8 mouse cellular contexts compared by ENCODE assay signal in the genomic region with DNA sequence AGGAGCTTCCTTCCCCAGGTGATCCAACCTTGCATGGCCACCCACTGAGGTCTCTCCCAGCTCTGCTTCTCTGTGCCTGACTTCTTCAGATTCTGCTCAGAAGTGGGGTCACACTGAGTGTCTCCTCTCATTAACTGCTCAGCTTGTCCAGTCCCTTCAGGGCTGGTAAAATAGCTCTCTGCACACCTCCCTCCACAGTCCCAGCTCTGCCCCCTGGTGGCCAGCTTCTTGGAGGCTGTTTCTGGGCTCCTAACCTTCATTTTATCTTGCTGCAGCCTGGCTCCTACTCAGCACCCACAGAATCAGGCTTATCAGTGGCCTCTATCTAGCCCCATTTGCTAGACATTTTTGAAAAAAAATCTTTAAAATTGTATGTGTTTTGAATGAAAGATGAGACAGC. TPM values are rescaled to one million over a fixed set of nuclear protein-coding genes. Genes with fewer than 3 reads are reported as not detected.
DNase-seq lines count a peak whose midpoint lies in the region; ATAC-seq and TF ChIP-seq lines count a peak whose summit lies in the region.

No protein-coding gene starts in this region.

- H3K9me3 ChIP-seq in midbrain, embryonic 11.5 days (ENCODE audit: control insufficient read depth, low read length), result no peaks in the 10 kb centered on the region
- H3K9me3 ChIP-seq in midbrain, embryonic 15.5 days, result no peaks in the 10 kb centered on the region
- H3K9me3 ChIP-seq in forebrain, embryonic 11.5 days (ENCODE audit: control insufficient read depth, low read length), result no peaks in the 10 kb centered on the region
- no peaks in the 10 kb centered on the region for H3K9me3 ChIP-seq in intestine, embryonic 16.5 days (ENCODE audit: control insufficient read depth, low read length)

- H3K4me3 ChIP-seq in midbrain, embryonic 11.5 days (ENCODE audit: low read depth, low read length), result no peak overlapping the region
- H3K4me3 ChIP-seq in midbrain, embryonic 15.5 days, result no peak overlapping the region
- H3K4me3 ChIP-seq in bone marrow macrophage, adult 2 months (ENCODE audit: insufficient read depth, low read length), result no peak overlapping the region
- no peak overlapping the region for H3K4me3 ChIP-seq in forebrain, embryonic 11.5 days (ENCODE audit: low read depth, low read length)
- no peak overlapping the region for H3K4me3 ChIP-seq in intestine, embryonic 16.5 days (ENCODE audit: low read length)
- H3K4me3 ChIP-seq in olfactory bulb, adult 2 months (ENCODE audit: insufficient read depth, low read depth, low read length), result no peak overlapping the region

- H3K4me2 ChIP-seq in midbrain, embryonic 11.5 days, result no peak overlapping the region
- no peak overlapping the region for H3K4me2 ChIP-seq in midbrain, embryonic 15.5 days
- H3K4me2 ChIP-seq in forebrain, embryonic 11.5 days (ENCODE audit: low read depth, low read length, severe bottlenecking), result no peak overlapping the region
- no peak overlapping the region for H3K4me2 ChIP-seq in intestine, embryonic 16.5 days (ENCODE audit: low read depth, low read length)

- intact Hi-C loops in left cerebral cortex, postnatal 4 days (cut with DNase I), result no loop called here

- H3K4me1 ChIP-seq in midbrain, embryonic 11.5 days (ENCODE audit: control insufficient read depth, insufficient read depth, low read length), result no peaks in the 10 kb centered on the region
- H3K4me1 ChIP-seq in midbrain, embryonic 15.5 days, result 0 out of 2 replicates have a peak, but pooled peaks cover under 1% of the 10 kb centered on the region
- H3K4me1 ChIP-seq in bone marrow macrophage, adult 2 months (ENCODE audit: control insufficient read depth, insufficient read depth, low read length), result no peaks in the 10 kb centered on the region
- no peaks in the 10 kb centered on the region for H3K4me1 ChIP-seq in forebrain, embryonic 11.5 days (replicated peaks; ENCODE audit: control insufficient read depth, insufficient read depth, low read length)
- no peaks in the 10 kb centered on the region for H3K4me1 ChIP-seq in intestine, embryonic 16.5 days (ENCODE audit: control insufficient read depth, insufficient read depth, low read length)
- peaks cover 2% of the 10 kb centered on the region; the same call in 1 of the 2 replicates for H3K4me1 ChIP-seq in olfactory bulb, adult 2 months (ENCODE audit: control insufficient read depth, insufficient read depth, low read length)

- no peak for TF ChIP-seq POLR2A in bone marrow macrophage, adult 2 months (IDR thresholded peaks at IDR 0.05; ENCODE audit: borderline replicate concordance, low read depth, low read length)
- no peak for TF ChIP-seq POLR2A in olfactory bulb, adult 2 months (IDR thresholded peaks at IDR 0.05; ENCODE audit: insufficient read depth, low read depth, low read length)

- no peaks in the 10 kb centered on the region for H3K36me3 ChIP-seq in midbrain, embryonic 11.5 days (ENCODE audit: control insufficient read depth, insufficient read depth, low read length)
- H3K36me3 ChIP-seq in midbrain, embryonic 15.5 days (replicated peaks), result no peaks in the 10 kb centered on the region
- H3K36me3 ChIP-seq in forebrain, embryonic 11.5 days (ENCODE audit: control insufficient read depth, insufficient read depth, low read length), result no peaks in the 10 kb centered on the region
- no peaks in the 10 kb centered on the region for H3K36me3 ChIP-seq in intestine, embryonic 16.5 days (ENCODE audit: control insufficient read depth, insufficient read depth, low read length)

- H3K9ac ChIP-seq in midbrain, embryonic 11.5 days (ENCODE audit: low read length), result no peak overlapping the region
- no peak overlapping the region for H3K9ac ChIP-seq in midbrain, embryonic 15.5 days
- no peak overlapping the region for H3K9ac ChIP-seq in forebrain, embryonic 11.5 days (ENCODE audit: low read length)
- H3K9ac ChIP-seq in intestine, embryonic 16.5 days (ENCODE audit: low read depth, low read length), result no peak overlapping the region

- TF ChIP-seq CTCF in bone marrow macrophage, adult 2 months (IDR thresholded peaks at IDR 0.05; ENCODE audit: low read depth, low read length), result peak; percentile 78
- peak; percentile 46; the same call in 1 of the 2 replicates for TF ChIP-seq CTCF in olfactory bulb, adult 2 months (IDR thresholded peaks at IDR 0.05; ENCODE audit: insufficient read depth, low read depth, low read length)

- H3K27me3 ChIP-seq in midbrain, embryonic 11.5 days (ENCODE audit: control insufficient read depth, insufficient read depth, low read length), result peaks cover 1% of the 10 kb centered on the region; the same call in 1 of the 2 replicates
- peaks cover 2% of the 10 kb centered on the region; the same call in 1 of the 2 replicates for H3K27me3 ChIP-seq in midbrain, embryonic 15.5 days (replicated peaks)
- H3K27me3 ChIP-seq in forebrain, embryonic 11.5 days (ENCODE audit: control insufficient read depth, insufficient read depth, low read length), result peaks cover 3% of the 10 kb centered on the region
- H3K27me3 ChIP-seq in intestine, embryonic 16.5 days (replicated peaks; ENCODE audit: control insufficient read depth, insufficient read depth, low read length), result 0 out of 2 replicates have a peak, but pooled peaks cover 3% of the 10 kb centered on the region

- H3K27ac ChIP-seq in midbrain, embryonic 11.5 days (ENCODE audit: low read depth, low read length), result no peak overlapping the region
- H3K27ac ChIP-seq in midbrain, embryonic 15.5 days, result no peak overlapping the region
- no peak overlapping the region for H3K27ac ChIP-seq in bone marrow macrophage, adult 2 months (ENCODE audit: insufficient read depth, low read depth, low read length)
- no peak overlapping the region for H3K27ac ChIP-seq in forebrain, embryonic 11.5 days (ENCODE audit: low read depth, low read length)
- no peak overlapping the region for H3K27ac ChIP-seq in intestine, embryonic 16.5 days (ENCODE audit: low read length)
- no peak overlapping the region for H3K27ac ChIP-seq in olfactory bulb, adult 2 months (ENCODE audit: insufficient read depth, low read depth, low read length)

- DNase-seq in midbrain, embryonic 11.5 days (ENCODE audit: low spot score, missing footprints), result peak; percentile 97
- peak; percentile 84 for DNase-seq in forebrain, embryonic 11.5 days (ENCODE audit: low spot score)
- DNase-seq in left cerebral cortex, postnatal 4 days, result peak; percentile 80
- DNase-seq in urinary bladder, postnatal 25 days (ENCODE audit: low spot score), result peak; percentile 68

- ATAC-seq in midbrain, embryonic 11.5 days (ENCODE audit: low FRiP score), result peak; percentile 48; the same call in 1 of the 2 replicates
- ATAC-seq in midbrain, embryonic 15.5 days (replicated peaks), result no peak
- peak; percentile 43; the same call in 1 of the 2 replicates for ATAC-seq in forebrain, embryonic 11.5 days (replicated peaks; ENCODE audit: low FRiP score)
- peak; percentile 29; the same call in 1 of the 2 replicates for ATAC-seq in intestine, embryonic 16.5 days

RNA-seq across cellular contexts. Expression of gene Sctr, which starts 6.4 kb away (rescaled TPM):
- polyA plus RNA-seq in midbrain, embryonic 11.5 days (2014; fragmentation: Nextera tagmentation; extraction: Ambion mirVana), result 0.53 and 0.62 TPM in 2 replicates
- polyA plus RNA-seq in midbrain, embryonic 15.5 days (2015; fragmentation: Nextera tagmentation; extraction: Ambion mirVana), result 0.75 and 1.4 TPM in 2 replicates
- polyA plus RNA-seq in bone marrow macrophage, adult 2 months (2012; ENCODE audit: insufficient read depth, insufficient read length, missing spikeins), result not detected in 2 replicates
- polyA plus RNA-seq in forebrain, embryonic 11.5 days (2014; fragmentation: Nextera tagmentation; extraction: Ambion mirVana), result 0.29 and 0.39 TPM in 2 replicates
- polyA plus RNA-seq in intestine, embryonic 16.5 days (2015; fragmentation: Nextera tagmentation; extraction: Ambion mirVana), result 0.51 and 0.88 TPM in 2 replicates
- 1 to 10 TPM in 1 of 2 experiments, under 1 TPM in 1; 0.96 to 1.2 TPM for total RNA-seq in left cerebral cortex, postnatal 4 days (2021)
- polyA plus RNA-seq in olfactory bulb, adult 2 months (2012; ENCODE audit: insufficient read depth, insufficient read length, low replicate concordance, missing spikeins), result not detected in 2 replicates

RNA-seq across cellular contexts. Expression of gene Cfap221, which starts 16.1 kb away (rescaled TPM):
- polyA plus RNA-seq in midbrain, embryonic 11.5 days (2014; fragmentation: Nextera tagmentation; extraction: Ambion mirVana), result 0.08 TPM in 1 of 2 replicates, not detected in the other
- polyA plus RNA-seq in midbrain, embryonic 15.5 days (2015; fragmentation: Nextera tagmentation; extraction: Ambion mirVana), result 0.36 and 0.48 TPM in 2 replicates
- not detected in 2 replicates for polyA plus RNA-seq in bone marrow macrophage, adult 2 months (2012; ENCODE audit: insufficient read depth, insufficient read length, missing spikeins)
- polyA plus RNA-seq in forebrain, embryonic 11.5 days (2014; fragmentation: Nextera tagmentation; extraction: Ambion mirVana), result 0.21 TPM in 1 of 2 replicates, not detected in the other
- polyA plus RNA-seq in intestine, embryonic 16.5 days (2015; fragmentation: Nextera tagmentation; extraction: Ambion mirVana), result not detected in 2 replicates
- total RNA-seq in left cerebral cortex, postnatal 4 days (2021), result under 1 TPM; 0.36 to 0.44 TPM
- not detected in 2 replicates for polyA plus RNA-seq in olfactory bulb, adult 2 months (2012; ENCODE audit: insufficient read depth, insufficient read length, low replicate concordance, missing spikeins)
